Mouse (Mus musculus) naive thymus-derived CD4-positive, alpha-beta T cell, adult 2 months (primary cell): ENCODE results near the gene Rsph14.
A peak's percentile ranks its signal among the peaks of the same experiment; 100 is the strongest.

Source experiments
- DNase-seq: peaks from one replicate; pipeline ENCODE4 v3.0.0-alpha.2; 2011; ENCODE audit warnings: low read depth

Gene Rsph14

GRCm38 (mm10) chr10:74932487-74932886 lies 99.9 kb downstream of the Rsph14 start:
- DNase-seq: no peak

GRCm38 (mm10) chr10:74931631-74932030 lies 100.8 kb downstream of the Rsph14 start:
- no peak for DNase-seq

GRCm38 (mm10) chr10:74930541-74930940 lies 101.8 kb downstream of the Rsph14 start:
- DNase-seq: no peak

- no peak for DNase-seq
Observed at GRCm38 (mm10) chr10:74929578-74929977, 102.8 kb downstream of the Rsph14 start.

- DNase-seq: no peak
Observed at GRCm38 (mm10) chr10:74928276-74928675, 104.1 kb downstream of the Rsph14 start.

GRCm38 (mm10) chr10:74925324-74925723 lies 107.1 kb downstream of the Rsph14 start:
- DNase-seq: peak; percentile 44

GRCm38 (mm10) chr10:74924274-74924673 lies 108.1 kb downstream of the Rsph14 start:
- DNase-seq: no peak

GRCm38 (mm10) chr10:74922763-74923162 lies 109.6 kb downstream of the Rsph14 start:
- peak; percentile 14 for DNase-seq

- DNase-seq: no peak
Observed at GRCm38 (mm10) chr10:74921614-74922013, 110.8 kb downstream of the Rsph14 start.

- DNase-seq: peak; percentile 57
Observed at GRCm38 (mm10) chr10:74920853-74921567, 111.4 kb downstream of the Rsph14 start.

GRCm38 (mm10) chr10:74919277-74919676 lies 113.1 kb downstream of the Rsph14 start:
- no peak for DNase-seq

- DNase-seq: no peak
Observed at GRCm38 (mm10) chr10:74908431-74908830, 124.0 kb downstream of the Rsph14 start.
